Mouse (Mus musculus): Measurements from ENCODE around the gene Tubgcp5. TPM values are rescaled to one million over a fixed set of nuclear protein-coding genes. Genes with fewer than 3 reads are reported as not detected.

The Tubgcp5 gene
- total RNA-seq, 2 experiments from 2014 or later: 9.0 to 9.8 TPM

Other genes with a start within 250 kb of the Tubgcp5 start
- gene Siglech, start 26.0 kb upstream of the Tubgcp5 start, total RNA-seq (2021): under 1 TPM; 0.12 to 0.20 TPM
- 10 to 100 TPM; 28.3 to 29.4 TPM for gene Cyfip1, start 47.6 kb downstream of the Tubgcp5 start, total RNA-seq (2021)
- gene Nipa2, start 168.3 kb downstream of the Tubgcp5 start, total RNA-seq (2021): 10 to 100 TPM; 26.3 to 27.2 TPM
- 1 to 10 TPM; 2.4 to 3.2 TPM for gene Nipa1, start 225.8 kb downstream of the Tubgcp5 start, total RNA-seq (2021)